Mouse (Mus musculus) left cerebral cortex, adult 8-10 months (tissue): ENCODE results near the gene Cep112. TPM values are rescaled to one million over a fixed set of nuclear protein-coding genes. Genes with fewer than 3 reads are reported as not detected.

Experiments used
- DNase-seq, 2 experiments: peaks; one replicate each; pipeline ENCODE4 v3.0.0; 2022; ENCODE audit warnings: low spot score in 2 of 2
- total RNA-seq, 4 experiments: library from RNA; stranded (reverse); gene quantifications; 2 replicates each; pipeline ENCODE4 v1.2.4; 2022

Gene Cep112
- total RNA-seq, 4 experiments from 2014 or later, result 13.1 to 19.2 (median 16.5) TPM

- DNase-seq, result no peak
These were observed 168.4 kb downstream of the Cep112 start for GRCm38 (mm10) chr11:108593207-108593958.

DNA sequence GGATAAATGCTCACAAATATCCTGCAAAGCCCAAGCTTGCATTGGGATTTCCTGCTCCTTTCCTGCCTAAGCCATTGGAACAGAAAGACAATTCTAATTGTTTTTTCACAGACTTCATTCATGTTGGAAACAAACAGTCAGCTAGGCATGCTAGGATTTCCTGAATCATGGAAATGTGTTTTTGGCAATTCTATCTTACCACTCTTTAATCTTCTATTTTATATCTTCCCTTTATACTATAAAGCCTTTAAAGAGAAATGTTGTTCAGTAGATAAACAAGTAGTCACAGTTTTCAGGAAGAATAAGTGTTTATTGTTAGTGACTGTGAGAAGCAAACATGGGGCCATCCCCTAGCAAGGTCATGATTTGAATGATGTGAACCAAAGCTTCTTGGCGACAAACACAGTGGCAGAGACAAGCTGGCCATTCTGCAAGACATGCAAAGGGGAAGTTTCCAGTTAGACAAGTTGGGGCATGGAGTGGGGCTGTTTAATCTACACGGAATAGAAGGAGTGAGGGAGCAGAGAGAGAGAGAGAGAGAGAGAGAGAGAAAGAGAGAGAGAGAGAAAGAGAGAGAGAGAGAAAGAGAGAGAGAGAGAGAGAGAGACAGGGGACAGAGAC, 169.1 kb downstream of the Cep112 start:
- DNase-seq, result no peak

GRCm38 (mm10) chr11:108605301-108605700, 180.3 kb downstream of the Cep112 start:
- no peak for DNase-seq

DNA sequence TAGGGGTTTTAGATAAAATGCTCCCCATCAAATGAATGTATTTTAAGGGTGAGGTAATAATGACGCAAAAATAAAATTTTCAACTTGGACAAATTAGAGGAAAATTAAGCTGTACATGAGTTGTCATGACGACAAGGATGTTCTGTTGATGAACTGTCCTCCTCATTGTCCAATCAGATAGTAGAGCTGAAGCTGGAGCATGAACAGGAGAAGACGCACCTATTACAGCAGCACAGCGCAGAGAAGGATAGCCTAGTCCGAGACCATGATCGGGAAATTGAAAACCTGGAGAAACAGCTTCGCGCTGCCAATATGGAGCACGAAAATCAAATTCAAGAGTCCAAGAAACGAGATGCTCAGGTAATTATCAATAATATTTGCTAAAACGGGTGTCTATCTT, 181.0 kb downstream of the Cep112 start:
- DNase-seq, result no peak

GRCm38 (mm10) chr11:108606836-108607235, 181.8 kb downstream of the Cep112 start:
- no peak for DNase-seq

DNA sequence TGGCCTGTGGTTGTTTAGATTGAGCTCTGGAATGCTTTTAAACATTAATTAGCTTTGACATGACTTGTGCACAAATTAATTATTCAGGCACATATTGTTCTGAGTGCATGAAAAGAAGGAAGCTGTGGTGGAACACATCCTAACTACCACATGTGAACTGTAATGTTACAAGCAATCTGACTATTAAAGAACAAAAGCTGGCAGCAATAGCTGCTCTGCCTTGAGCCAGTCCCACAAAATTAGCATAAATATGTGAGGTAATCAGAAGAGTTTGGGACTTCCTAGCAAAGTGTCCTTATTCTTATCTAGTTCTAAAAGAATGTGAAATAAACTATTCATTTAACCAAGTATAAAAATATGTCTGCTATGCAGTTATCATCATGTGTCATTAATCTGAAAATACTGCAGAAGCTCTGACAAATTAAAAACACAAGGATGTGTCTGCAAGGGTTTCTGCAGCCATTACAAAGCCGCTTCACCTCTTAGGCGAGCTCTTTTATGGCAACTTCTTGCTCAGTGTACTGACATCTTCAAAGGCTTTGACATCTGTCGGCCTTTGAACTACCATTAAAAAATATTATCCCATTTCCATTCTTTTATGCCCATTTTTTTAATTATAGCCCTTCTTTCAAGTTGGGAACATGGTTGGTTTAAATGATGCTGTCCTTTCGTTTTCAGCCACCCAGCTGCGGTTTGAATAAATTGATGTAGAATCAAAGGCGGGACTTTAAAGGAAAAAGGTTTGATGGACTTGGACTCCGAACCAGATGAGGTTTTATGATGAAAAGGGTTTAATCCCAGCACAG, 195.8 kb downstream of the Cep112 start:
- no peak for DNase-seq

- DNase-seq, result no peak
These were observed 196.5 kb downstream of the Cep112 start for GRCm38 (mm10) chr11:108621434-108621901.

GRCm38 (mm10) chr11:108625546-108626232, 200.7 kb downstream of the Cep112 start:
- no peak for DNase-seq

- no peak for DNase-seq
These were observed 212.8 kb downstream of the Cep112 start for GRCm38 (mm10) chr11:108637780-108638179.

- DNase-seq, result no peak
These were observed 230.6 kb downstream of the Cep112 start for GRCm38 (mm10) chr11:108655574-108655973.

GRCm38 (mm10) chr11:108682014-108682413, 257.0 kb downstream of the Cep112 start:
- no peak for DNase-seq

DNA sequence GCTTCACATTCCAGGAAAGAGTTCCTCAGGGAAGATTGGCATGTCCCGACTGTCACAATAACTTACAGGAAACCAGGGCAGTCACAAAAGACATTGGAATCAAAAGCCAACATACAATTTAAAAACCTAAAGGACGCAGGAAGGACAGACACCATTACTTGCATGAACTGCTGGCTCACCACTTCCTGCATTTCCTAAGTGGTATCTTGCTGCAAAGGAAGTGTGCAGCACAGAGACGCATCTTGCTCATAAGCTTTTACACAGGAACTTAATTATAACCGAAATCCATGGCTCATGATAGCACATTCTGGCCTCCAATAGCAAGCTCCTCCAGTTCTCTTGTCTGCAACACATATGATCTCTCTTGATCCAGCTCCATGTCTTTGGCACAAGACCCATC, 271.6 kb downstream of the Cep112 start:
- DNase-seq, result no peak

GRCm38 (mm10) chr11:108752301-108752700, 327.3 kb downstream of the Cep112 start:
- peak in 1 of 2 experiments; percentile 24 for DNase-seq

DNA sequence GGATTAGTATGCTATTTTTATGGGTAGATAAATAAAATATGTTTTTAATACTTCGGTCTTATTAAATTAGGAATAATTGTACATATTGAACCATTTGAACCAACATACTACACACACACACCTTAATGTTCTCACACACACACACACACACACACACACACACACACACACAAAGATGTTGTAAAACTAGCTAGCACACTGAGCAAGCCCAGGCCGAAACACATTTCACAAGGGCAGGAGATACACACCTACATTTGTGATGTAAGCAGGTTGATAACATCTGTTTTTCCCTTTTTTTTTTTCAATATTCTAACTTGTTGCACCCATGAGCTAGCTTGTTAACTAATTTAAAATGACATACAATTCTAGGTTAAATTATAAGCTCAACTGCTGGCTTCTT, 327.8 kb downstream of the Cep112 start:
- no peak for DNase-seq

GRCm38 (mm10) chr11:108753361-108754240, 328.6 kb downstream of the Cep112 start:
- no peak for DNase-seq

- DNase-seq, result no peak
These were observed 332.2 kb downstream of the Cep112 start for GRCm38 (mm10) chr11:108757211-108757610.

DNA sequence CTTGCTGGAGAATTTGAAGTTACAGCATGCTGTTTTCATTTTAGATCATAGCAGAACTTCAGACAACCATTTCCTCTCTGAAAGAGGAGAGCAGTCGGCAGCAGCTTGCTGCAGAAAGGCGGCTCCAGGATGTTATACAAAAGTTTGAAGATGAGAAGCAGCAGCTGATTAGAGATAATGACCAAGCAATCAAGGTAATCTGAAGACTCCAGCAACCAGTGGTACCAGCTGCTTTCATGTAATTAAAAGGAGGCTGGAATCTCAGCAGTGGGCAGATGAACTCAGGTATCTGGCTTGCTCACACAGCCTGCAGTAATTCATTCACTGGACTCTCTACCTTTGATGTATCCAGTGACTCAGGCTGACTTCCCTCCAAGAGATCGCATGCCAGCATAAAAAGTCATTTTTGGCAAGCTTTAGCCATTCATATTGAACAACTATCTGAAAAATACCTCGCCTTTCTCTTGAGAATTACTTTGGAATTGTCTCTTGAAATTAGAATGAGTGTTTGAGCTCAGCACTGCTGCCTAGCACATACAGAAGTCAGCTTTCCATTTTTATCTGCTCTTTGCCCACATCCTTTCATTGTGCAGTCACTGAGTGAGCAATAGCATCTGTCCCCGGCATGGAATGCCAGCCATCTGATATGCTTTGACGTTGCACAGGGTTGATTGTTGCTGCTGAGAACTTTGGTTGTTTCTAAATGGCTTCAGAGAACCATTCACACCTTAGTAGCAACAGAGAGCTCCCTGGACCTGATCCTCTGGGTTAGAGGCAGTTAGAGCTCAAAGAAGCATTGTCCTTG, 332.8 kb downstream of the Cep112 start:
- DNase-seq, result peak in 1 of 2 experiments; percentile 36

- DNase-seq, result no peak
These were observed 345.1 kb downstream of the Cep112 start for GRCm38 (mm10) chr11:108770064-108770463.

DNA sequence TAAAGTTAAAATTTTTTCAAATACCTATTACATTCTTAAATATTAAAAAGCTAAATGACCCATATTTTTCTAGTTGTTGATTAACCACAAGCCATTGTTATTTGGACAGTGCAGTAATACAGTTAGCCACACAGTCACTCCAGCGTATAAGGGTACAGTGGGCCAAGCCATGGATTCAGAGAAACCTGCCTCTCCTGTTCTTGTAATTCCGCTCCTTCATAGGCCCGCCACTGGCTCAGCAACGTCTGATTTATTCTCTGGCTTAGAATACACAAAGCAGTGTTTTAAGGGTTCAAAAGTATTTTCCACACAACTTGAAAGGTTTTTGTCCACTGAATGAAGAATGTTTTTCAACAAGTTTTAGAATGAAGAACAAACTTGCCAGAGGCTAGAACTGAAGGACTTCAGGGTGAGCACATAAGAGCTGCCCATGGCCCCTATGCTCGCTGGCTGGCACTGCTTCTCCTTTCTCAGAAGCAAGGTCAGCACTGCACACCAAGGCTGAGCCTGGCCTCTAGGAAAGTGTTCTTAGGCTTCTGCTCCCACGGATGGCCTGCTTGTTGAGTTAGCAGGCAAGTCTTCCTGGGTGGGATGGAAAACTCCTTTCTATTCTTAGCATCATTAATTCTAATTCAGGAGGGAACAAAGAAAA, 349.2 kb downstream of the Cep112 start:
- no peak for DNase-seq
